Mouse (Mus musculus) brain, embryonic 14.5 days (tissue): ENCODE results near the gene Nme9.

Source experiments
- CTCF ChIP-seq: fragments of 200-500 bp; IDR thresholded peaks from 2 replicates; pipeline ENCODE4 v1.5.1; 2012; ENCODE audit warnings: inconsistent platforms, mild to moderate bottlenecking, moderate library complexity, borderline replicate concordance; ENCODE audit not compliant: insufficient read depth, insufficient read length; ENCODE audit errors: extremely low read depth
- POLR2A ChIP-seq: fragments of 200-500 bp; IDR thresholded peaks from 2 replicates; pipeline ENCODE4 v1.6.1; 2012; ENCODE audit warnings: mild to moderate bottlenecking, inconsistent platforms, borderline replicate concordance; ENCODE audit not compliant: poor library complexity, insufficient read depth, insufficient read length, severe bottlenecking; ENCODE audit errors: extremely low read depth

- TF ChIP-seq POLR2A: no peak
- no peak for TF ChIP-seq CTCF
Measured at GRCm38 (mm10) chr9:99484632-99485031, 33.4 kb downstream of the Nme9 start.
